In the genomic region with DNA sequence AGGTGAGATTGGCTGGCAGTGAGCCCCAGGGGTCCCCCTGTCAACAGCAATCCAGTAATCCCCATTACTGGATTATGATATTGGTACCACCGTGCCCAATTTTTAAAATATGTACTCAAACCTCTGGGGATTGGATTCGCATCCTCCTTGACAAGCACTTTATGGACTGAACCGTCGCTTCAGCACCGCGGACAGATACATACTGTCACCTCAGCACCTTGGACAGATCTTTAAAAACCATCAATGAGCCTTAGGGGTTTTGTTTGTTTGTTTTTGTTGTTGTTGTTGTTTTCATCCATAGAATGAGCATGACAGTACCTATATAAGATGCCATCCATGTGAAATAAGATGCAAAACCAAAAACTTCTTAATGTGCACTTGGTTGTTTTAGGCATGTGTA, we compare ENCODE assay signal across 13 mouse cellular contexts. TPM values are rescaled to one million over a fixed set of nuclear protein-coding genes. Genes with fewer than 3 reads are reported as not detected.
A peak's percentile ranks its signal among the peaks of the same experiment; 100 is the strongest.
DNase-seq lines count a peak whose midpoint lies in the region; ATAC-seq and TF ChIP-seq lines count a peak whose summit lies in the region.
"Had no signal": no experiment of that assay in that cellular context is flagged by ENCODE, and none has a peak within 500 bp of the region (broad histone marks: within the 10 kb centered on the region; RNA-seq: fewer than 3 reads in every experiment).

No protein-coding gene starts in this region.

- no peak for ATAC-seq in kidney, postnatal 0 days (replicated peaks; ENCODE audit: low FRiP score, low read depth)
- ATAC-seq in kidney, embryonic 16.5 days (ENCODE audit: low FRiP score, low TSS enrichment): no peak
- ATAC-seq in embryonic facial prominence, embryonic 14.5 days (ENCODE audit: low read depth): no peak
- ATAC-seq: liver, postnatal 0 days had no signal

- no peak overlapping the region for H3K4me3 ChIP-seq in kidney, postnatal 0 days (replicated peaks; ENCODE audit: low read depth, low read length)
- no peak overlapping the region for H3K4me3 ChIP-seq in kidney, embryonic 16.5 days (ENCODE audit: low read length)
- H3K4me3 ChIP-seq in embryonic facial prominence, embryonic 14.5 days (ENCODE audit: low read depth, low read length): no peak overlapping the region
- H3K4me3 ChIP-seq: forebrain, embryonic 12.5 days; hindbrain, embryonic 13.5 days had no signal

- no peaks in the 10 kb centered on the region for H3K4me1 ChIP-seq in kidney, postnatal 0 days (replicated peaks; ENCODE audit: insufficient read depth, low read length)
- H3K4me1 ChIP-seq in kidney, embryonic 16.5 days (ENCODE audit: insufficient read depth, low read length): no peaks in the 10 kb centered on the region
- H3K4me1 ChIP-seq in embryonic facial prominence, embryonic 14.5 days (ENCODE audit: control insufficient read depth, insufficient read depth, low read length): no peaks in the 10 kb centered on the region
- H3K4me1 ChIP-seq: forebrain, embryonic 12.5 days; hindbrain, embryonic 13.5 days had no signal

- no peak overlapping the region for H3K4me2 ChIP-seq in kidney, postnatal 0 days (ENCODE audit: low read length)
- no peak overlapping the region for H3K4me2 ChIP-seq in kidney, embryonic 16.5 days (replicated peaks; ENCODE audit: low read depth, low read length)
- H3K4me2 ChIP-seq in embryonic facial prominence, embryonic 14.5 days (ENCODE audit: low read depth, low read length): no peak overlapping the region
- H3K4me2 ChIP-seq: forebrain, embryonic 12.5 days; hindbrain, embryonic 13.5 days had no signal

- TF ChIP-seq CTCF in kidney, postnatal 0 days (IDR thresholded peaks at IDR 0.05; ENCODE audit: low read depth): no peak

- no peak overlapping the region for H3K9ac ChIP-seq in kidney, postnatal 0 days (ENCODE audit: low read depth, low read length)
- H3K9ac ChIP-seq in kidney, embryonic 16.5 days (replicated peaks; ENCODE audit: low read length): no peak overlapping the region
- no peak overlapping the region for H3K9ac ChIP-seq in embryonic facial prominence, embryonic 14.5 days (ENCODE audit: low read depth, low read length)
- H3K9ac ChIP-seq: forebrain, embryonic 12.5 days; hindbrain, embryonic 13.5 days; liver, postnatal 0 days had no signal

- 9% methylated on average over 6 of the region's 6 CpGs for WGBS in kidney, postnatal 0 days
- 15% methylated on average over 6 of the region's 6 CpGs for WGBS in kidney, embryonic 16.5 days
- WGBS in embryonic facial prominence, embryonic 14.5 days: 13% methylated on average over 6 of the region's 6 CpGs

- no peaks in the 10 kb centered on the region for H3K9me3 ChIP-seq in kidney, postnatal 0 days (replicated peaks; ENCODE audit: low read length)
- no peaks in the 10 kb centered on the region for H3K9me3 ChIP-seq in kidney, embryonic 16.5 days (ENCODE audit: low read length)
- no peaks in the 10 kb centered on the region for H3K9me3 ChIP-seq in embryonic facial prominence, embryonic 14.5 days (ENCODE audit: control insufficient read depth, low read length)
- H3K9me3 ChIP-seq: forebrain, embryonic 12.5 days; hindbrain, embryonic 13.5 days had no signal

- no peaks in the 10 kb centered on the region for H3K36me3 ChIP-seq in kidney, postnatal 0 days (ENCODE audit: insufficient read depth, low read length)
- H3K36me3 ChIP-seq in kidney, embryonic 16.5 days (ENCODE audit: insufficient read depth, low read length): no peaks in the 10 kb centered on the region
- H3K36me3 ChIP-seq in embryonic facial prominence, embryonic 14.5 days (ENCODE audit: control insufficient read depth, insufficient read depth, low read length): no peaks in the 10 kb centered on the region
- H3K36me3 ChIP-seq: forebrain, embryonic 12.5 days; hindbrain, embryonic 13.5 days had no signal

- H3K27ac ChIP-seq in kidney, postnatal 0 days: no peak overlapping the region
- H3K27ac ChIP-seq in kidney, embryonic 16.5 days (ENCODE audit: low read length): no peak overlapping the region
- H3K27ac ChIP-seq in embryonic facial prominence, embryonic 14.5 days (replicated peaks; ENCODE audit: low read depth, low read length): no peak overlapping the region
- H3K27ac ChIP-seq: forebrain, embryonic 12.5 days; hindbrain, embryonic 13.5 days had no signal

- DNase-seq in kidney, postnatal 0 days (ENCODE audit: low spot score): peak; percentile 49
- peak; percentile 23 for DNase-seq in 416B (ENCODE audit: low read depth)
- DNase-seq in NIH3T3 (ENCODE audit: low read depth): peak; percentile 61
- peak; percentile 47 for DNase-seq in embryonic facial prominence, embryonic 14.5 days (ENCODE audit: low spot score)
- no peak for DNase-seq in cerebellum, postnatal 4 days (ENCODE audit: low spot score in 2 of 2)
- DNase-seq in layer of hippocampus, postnatal 25 days (ENCODE audit: extremely low spot score in 1 of 2, low spot score in 1 of 2): no peak
- DNase-seq: gastrocnemius, postnatal 25 days; liver, postnatal 0 days; thymus, adult 18-20 months had no signal

- H3K27me3 ChIP-seq in kidney, postnatal 0 days (ENCODE audit: insufficient read depth, low read length): no peaks in the 10 kb centered on the region
- no peaks in the 10 kb centered on the region for H3K27me3 ChIP-seq in kidney, embryonic 16.5 days (ENCODE audit: insufficient read depth, low read length)
- no peaks in the 10 kb centered on the region for H3K27me3 ChIP-seq in embryonic facial prominence, embryonic 14.5 days (replicated peaks; ENCODE audit: control insufficient read depth, insufficient read depth, low read length)
- H3K27me3 ChIP-seq: hindbrain, embryonic 13.5 days had no signal

RNA-seq across cellular contexts. Expression of a gene that starts 54.4 kb away (rescaled TPM):
- 0.96 and 1.2 TPM in 2 replicates for polyA plus RNA-seq in kidney, postnatal 0 days (2015; fragmentation: Nextera tagmentation; extraction: Ambion mirVana)
- polyA plus RNA-seq in kidney, embryonic 16.5 days (2015; fragmentation: Nextera tagmentation; extraction: Ambion mirVana): 0.80 and 0.90 TPM in 2 replicates
- polyA plus RNA-seq in embryonic facial prominence, embryonic 14.5 days (2014; fragmentation: Nextera tagmentation; extraction: Ambion mirVana): 1.4 and 1.7 TPM in 2 replicates
- total RNA-seq in layer of hippocampus, postnatal 25 days (2021): 10 to 100 TPM; 55.4 to 55.5 TPM
- total RNA-seq: common myeloid progenitor, adult 5-6 weeks had no signal
- polyA plus RNA-seq: liver, postnatal 0 days had no signal

Comparison
In these comparisons a context has a peak if more than half of its experiments do, and no peak if none do; other contexts are left out.
1. DNase-seq: peak in kidney, postnatal 0 days (single experiment), 416B (single experiment), NIH3T3 (single experiment) and embryonic facial prominence, embryonic 14.5 days (single experiment); none in cerebellum, postnatal 4 days (0 of 2) and layer of hippocampus, postnatal 25 days (0 of 2).